ENCODE assay signal across 15 mouse cellular contexts in the genomic region with DNA sequence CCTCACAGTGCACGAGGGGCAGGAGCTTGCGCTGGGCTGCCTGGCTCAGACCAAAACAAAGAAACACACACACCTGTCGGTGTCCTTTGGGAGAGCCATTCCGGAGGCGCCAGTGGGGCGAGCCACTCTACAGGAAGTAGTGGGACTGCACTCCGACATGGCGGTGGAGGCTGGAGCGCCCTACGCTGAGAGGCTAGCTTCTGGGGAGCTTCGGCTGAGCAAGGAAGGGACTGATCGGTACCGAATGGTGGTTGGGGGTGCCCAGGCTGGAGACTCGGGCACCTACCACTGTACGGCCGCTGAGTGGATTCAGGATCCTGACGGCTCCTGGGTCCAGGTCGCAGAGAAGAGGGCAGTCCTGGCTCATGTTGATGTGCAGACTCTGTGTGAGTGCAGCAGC. TPM values are rescaled to one million over a fixed set of nuclear protein-coding genes. Genes with fewer than 3 reads are reported as not detected.
A peak's percentile ranks its signal among the peaks of the same experiment; 100 is the strongest.
DNase-seq lines count a peak whose midpoint lies in the region; ATAC-seq and TF ChIP-seq lines count a peak whose summit lies in the region.
"Had no signal": no experiment of that assay in that cellular context is flagged by ENCODE, and none has a peak within 500 bp of the region (broad histone marks: within the 10 kb centered on the region; RNA-seq: fewer than 3 reads in every experiment).

No protein-coding gene starts in this region.

- peaks cover 4% of the 10 kb centered on the region; the same call in 1 of the 2 replicates for H3K36me3 ChIP-seq in forebrain, embryonic 11.5 days (ENCODE audit: control insufficient read depth, insufficient read depth, low read length)
- peaks cover 6% of the 10 kb centered on the region; the same call in 1 of the 2 replicates for H3K36me3 ChIP-seq in forebrain, embryonic 15.5 days
- H3K36me3 ChIP-seq in intestine, embryonic 14.5 days (ENCODE audit: control insufficient read depth, insufficient read depth, low read length), result 0 out of 2 replicates have a peak, but pooled peaks cover 5% of the 10 kb centered on the region
- H3K36me3 ChIP-seq in intestine, embryonic 15.5 days, result peaks cover 9% of the 10 kb centered on the region; the same call in 1 of the 2 replicates
- H3K36me3 ChIP-seq in ES-Bruce4 (ENCODE audit: control insufficient read depth, insufficient read depth, low read length, poor library complexity, severe bottlenecking), result no peaks in the 10 kb centered on the region
- no peaks in the 10 kb centered on the region for H3K36me3 ChIP-seq in embryonic facial prominence, embryonic 11.5 days (replicated peaks; ENCODE audit: control insufficient read depth, insufficient read depth, low read depth, low read length)
- H3K36me3 ChIP-seq: stomach, embryonic 15.5 days had no signal

- no peak for TF ChIP-seq CTCF in ES-Bruce4 (IDR thresholded peaks at IDR 0.05; ENCODE audit: low read depth, low read length)

- ATAC-seq in forebrain, embryonic 11.5 days (replicated peaks; ENCODE audit: low FRiP score), result no peak
- ATAC-seq in forebrain, embryonic 15.5 days (replicated peaks), result no peak
- ATAC-seq in intestine, embryonic 14.5 days (replicated peaks; ENCODE audit: low FRiP score, low TSS enrichment, low read depth), result 0 out of 2 replicates have a peak, but pooled peaks have one; percentile 8
- ATAC-seq in intestine, embryonic 15.5 days, result no peak
- 0 out of 2 replicates have a peak, but pooled peaks have one; percentile 3 for ATAC-seq in embryonic facial prominence, embryonic 11.5 days (replicated peaks; ENCODE audit: insufficient number of reproducible peaks, low FRiP score, low TSS enrichment, low read depth)
- no peak for ATAC-seq in megakaryocyte-erythroid progenitor cell, adult 5-6 weeks (replicated peaks; ENCODE audit: low FRiP score, low TSS enrichment, poor library complexity, severe bottlenecking)

- no peaks in the 10 kb centered on the region for H3K9me3 ChIP-seq in forebrain, embryonic 11.5 days (ENCODE audit: control insufficient read depth, low read length)
- H3K9me3 ChIP-seq in forebrain, embryonic 15.5 days, result no peaks in the 10 kb centered on the region
- H3K9me3 ChIP-seq in intestine, embryonic 14.5 days (ENCODE audit: control insufficient read depth, low read length), result no peaks in the 10 kb centered on the region
- H3K9me3 ChIP-seq in intestine, embryonic 15.5 days, result no peaks in the 10 kb centered on the region
- no peaks in the 10 kb centered on the region for H3K9me3 ChIP-seq in ES-Bruce4 (replicated peaks; ENCODE audit: control insufficient read depth, insufficient read depth, low read length, poor library complexity, severe bottlenecking)
- no peaks in the 10 kb centered on the region for H3K9me3 ChIP-seq in embryonic facial prominence, embryonic 11.5 days (replicated peaks; ENCODE audit: control insufficient read depth, low read length)
- H3K9me3 ChIP-seq: lung, embryonic 15.5 days; stomach, embryonic 15.5 days had no signal

- H3K9ac ChIP-seq in forebrain, embryonic 11.5 days (ENCODE audit: low read length), result no peak overlapping the region; the same call in 1 of the 2 replicates
- H3K9ac ChIP-seq in forebrain, embryonic 15.5 days (replicated peaks), result no peak overlapping the region
- no peak overlapping the region for H3K9ac ChIP-seq in intestine, embryonic 14.5 days (ENCODE audit: low read length)
- no peak overlapping the region for H3K9ac ChIP-seq in intestine, embryonic 15.5 days
- H3K9ac ChIP-seq in ES-Bruce4 (ENCODE audit: low read depth, poor library complexity, severe bottlenecking), result peak overlapping the region; percentile 5; the same call in 1 of the 2 replicates
- 0 out of 2 replicates have a peak overlapping the region, but pooled peaks have one; percentile 25 for H3K9ac ChIP-seq in embryonic facial prominence, embryonic 11.5 days (replicated peaks; ENCODE audit: low read length)
- H3K9ac ChIP-seq: lung, embryonic 15.5 days; stomach, embryonic 15.5 days had no signal

- no peak overlapping the region for H3K4me2 ChIP-seq in forebrain, embryonic 11.5 days (ENCODE audit: low read depth, low read length, severe bottlenecking)
- no peak overlapping the region for H3K4me2 ChIP-seq in forebrain, embryonic 15.5 days (replicated peaks)
- H3K4me2 ChIP-seq in intestine, embryonic 14.5 days (ENCODE audit: low read length), result no peak overlapping the region
- no peak overlapping the region for H3K4me2 ChIP-seq in intestine, embryonic 15.5 days (replicated peaks)
- H3K4me2 ChIP-seq in embryonic facial prominence, embryonic 11.5 days (ENCODE audit: low read depth, low read length), result no peak overlapping the region
- H3K4me2 ChIP-seq: lung, embryonic 15.5 days; stomach, embryonic 15.5 days had no signal

- peaks cover 16% of the 10 kb centered on the region; the same call in 1 of the 2 replicates for H3K4me1 ChIP-seq in forebrain, embryonic 11.5 days (replicated peaks; ENCODE audit: control insufficient read depth, insufficient read depth, low read length)
- H3K4me1 ChIP-seq in forebrain, embryonic 15.5 days, result peaks cover 70% of the 10 kb centered on the region
- 0 out of 2 replicates have a peak, but pooled peaks cover 10% of the 10 kb centered on the region for H3K4me1 ChIP-seq in intestine, embryonic 14.5 days (replicated peaks; ENCODE audit: control insufficient read depth, insufficient read depth, low read length)
- H3K4me1 ChIP-seq in intestine, embryonic 15.5 days (replicated peaks), result peaks cover 16% of the 10 kb centered on the region
- peaks cover 7% of the 10 kb centered on the region for H3K4me1 ChIP-seq in ES-Bruce4 (ENCODE audit: control insufficient read depth, insufficient read depth, low read length)
- 0 out of 2 replicates have a peak, but pooled peaks cover 2% of the 10 kb centered on the region for H3K4me1 ChIP-seq in embryonic facial prominence, embryonic 11.5 days (ENCODE audit: control insufficient read depth, insufficient read depth, low read length)

- TF ChIP-seq EP300 in ES-Bruce4 (IDR thresholded peaks at IDR 0.05; ENCODE audit: insufficient read depth, low read depth, low read length), result no peak

- H3K27me3 ChIP-seq in forebrain, embryonic 11.5 days (ENCODE audit: control insufficient read depth, insufficient read depth, low read length), result no peaks in the 10 kb centered on the region
- H3K27me3 ChIP-seq in forebrain, embryonic 15.5 days, result no peaks in the 10 kb centered on the region
- no peaks in the 10 kb centered on the region for H3K27me3 ChIP-seq in intestine, embryonic 14.5 days (replicated peaks; ENCODE audit: control insufficient read depth, insufficient read depth, low read length)
- H3K27me3 ChIP-seq in intestine, embryonic 15.5 days (replicated peaks), result no peaks in the 10 kb centered on the region
- no peaks in the 10 kb centered on the region for H3K27me3 ChIP-seq in ES-Bruce4 (ENCODE audit: control insufficient read depth, insufficient read depth, low read length, poor library complexity, severe bottlenecking)
- no peaks in the 10 kb centered on the region for H3K27me3 ChIP-seq in embryonic facial prominence, embryonic 11.5 days (ENCODE audit: control insufficient read depth, insufficient read depth, low read length)
- H3K27me3 ChIP-seq: lung, embryonic 15.5 days; stomach, embryonic 15.5 days had no signal

- no peak overlapping the region for H3K4me3 ChIP-seq in forebrain, embryonic 11.5 days (ENCODE audit: low read depth, low read length)
- no peak overlapping the region for H3K4me3 ChIP-seq in forebrain, embryonic 15.5 days
- H3K4me3 ChIP-seq in intestine, embryonic 14.5 days (ENCODE audit: low read depth, low read length), result no peak overlapping the region
- H3K4me3 ChIP-seq in intestine, embryonic 15.5 days (replicated peaks), result no peak overlapping the region
- peak overlapping the region; percentile 2 for H3K4me3 ChIP-seq in ES-Bruce4 (ENCODE audit: low read depth, low read length)
- H3K4me3 ChIP-seq in embryonic facial prominence, embryonic 11.5 days (ENCODE audit: low read depth, low read length), result no peak overlapping the region
- H3K4me3 ChIP-seq: lung, embryonic 15.5 days; stomach, embryonic 15.5 days had no signal

- H3K27ac ChIP-seq in forebrain, embryonic 11.5 days (ENCODE audit: low read depth, low read length), result no peak overlapping the region
- H3K27ac ChIP-seq in forebrain, embryonic 15.5 days (replicated peaks), result no peak overlapping the region
- no peak overlapping the region for H3K27ac ChIP-seq in intestine, embryonic 14.5 days (ENCODE audit: low read depth)
- H3K27ac ChIP-seq in intestine, embryonic 15.5 days, result no peak overlapping the region
- H3K27ac ChIP-seq in ES-Bruce4 (ENCODE audit: insufficient read depth, low read length), result no peak overlapping the region
- H3K27ac ChIP-seq in embryonic facial prominence, embryonic 11.5 days (replicated peaks; ENCODE audit: low read depth, low read length), result no peak overlapping the region
- H3K27ac ChIP-seq: lung, embryonic 15.5 days; stomach, embryonic 15.5 days had no signal

- peak; percentile 50 for DNase-seq in forebrain, embryonic 11.5 days (ENCODE audit: low spot score)
- DNase-seq in intestine, embryonic 14.5 days (ENCODE audit: low spot score), result no peak
- no peak for DNase-seq in embryonic facial prominence, embryonic 11.5 days (ENCODE audit: low spot score)
- DNase-seq in layer of hippocampus, postnatal 25 days (ENCODE audit: extremely low spot score in 1 of 2, low spot score in 1 of 2), result no peak
- DNase-seq: adrenal gland, postnatal 25 days; heart, postnatal 14 days; kidney, adult 2 months had no signal

- TF ChIP-seq POLR2A in ES-Bruce4 (IDR thresholded peaks at IDR 0.05; ENCODE audit: insufficient read depth, low read length), result no peak

- WGBS in forebrain, embryonic 11.5 days, result 61% methylated on average over 18 of the region's 18 CpGs
- WGBS in forebrain, embryonic 15.5 days, result 71% methylated on average over 18 of the region's 18 CpGs
- 62% methylated on average over 18 of the region's 18 CpGs for WGBS in intestine, embryonic 14.5 days
- 60% methylated on average over 18 of the region's 18 CpGs for WGBS in intestine, embryonic 15.5 days
- WGBS in embryonic facial prominence, embryonic 11.5 days, result 52% methylated on average over 18 of the region's 18 CpGs

RNA-seq across cellular contexts. Expression of a gene that starts 11.7 kb away (rescaled TPM):
- 0.68 and 0.89 TPM in 2 replicates for polyA plus RNA-seq in forebrain, embryonic 11.5 days (2014; fragmentation: Nextera tagmentation; extraction: Ambion mirVana)
- 3.4 and 3.5 TPM in 2 replicates for polyA plus RNA-seq in forebrain, embryonic 15.5 days (2015; fragmentation: Nextera tagmentation; extraction: Ambion mirVana)
- polyA plus RNA-seq in intestine, embryonic 14.5 days (2014; fragmentation: Nextera tagmentation; extraction: Ambion mirVana), result 0.04 TPM in 1 of 2 replicates, not detected in the other
- polyA plus RNA-seq in intestine, embryonic 15.5 days (2015; fragmentation: Nextera tagmentation; extraction: Ambion mirVana), result 0.08 TPM in 1 of 2 replicates, not detected in the other
- polyA plus RNA-seq in ES-Bruce4 (2011; ENCODE audit: insufficient read depth, insufficient read length, low read depth, missing spikeins), result not detected in 2 replicates
- polyA plus RNA-seq in embryonic facial prominence, embryonic 11.5 days (2014; fragmentation: Nextera tagmentation; extraction: Ambion mirVana), result 0.54 and 0.65 TPM in 2 replicates
- not detected in 2 replicates for total RNA-seq in megakaryocyte-erythroid progenitor cell, adult 5-6 weeks (2014; fragmentation: Nextera tagmentation)
- total RNA-seq in megakaryocyte-erythroid progenitor cell, adult 5-6 weeks (2017), result not detected in 2 replicates
- 10 to 100 TPM; 59.0 to 68.9 TPM for total RNA-seq in layer of hippocampus, postnatal 25 days (2021)
- total RNA-seq: gastrocnemius, postnatal 4 days; heart, postnatal 14 days; megakaryocyte, adult 5-6 weeks had no signal

RNA-seq across cellular contexts. Expression of a gene that starts 19.6 kb away (rescaled TPM):
- polyA plus RNA-seq in forebrain, embryonic 11.5 days (2014; fragmentation: Nextera tagmentation; extraction: Ambion mirVana), result 1.5 and 2.1 TPM in 2 replicates
- 32.2 and 33.1 TPM in 2 replicates for polyA plus RNA-seq in forebrain, embryonic 15.5 days (2015; fragmentation: Nextera tagmentation; extraction: Ambion mirVana)
- polyA plus RNA-seq in intestine, embryonic 14.5 days (2014; fragmentation: Nextera tagmentation; extraction: Ambion mirVana), result 1.6 and 1.7 TPM in 2 replicates
- polyA plus RNA-seq in intestine, embryonic 15.5 days (2015; fragmentation: Nextera tagmentation; extraction: Ambion mirVana), result 3.3 TPM in 2 replicates
- polyA plus RNA-seq in ES-Bruce4 (2011; ENCODE audit: insufficient read depth, insufficient read length, low read depth, missing spikeins), result 2.1 and 2.6 TPM in 2 replicates
- polyA plus RNA-seq in embryonic facial prominence, embryonic 11.5 days (2014; fragmentation: Nextera tagmentation; extraction: Ambion mirVana), result 0.60 and 0.65 TPM in 2 replicates
- total RNA-seq in megakaryocyte-erythroid progenitor cell, adult 5-6 weeks (2014; fragmentation: Nextera tagmentation), result not detected in 2 replicates
- total RNA-seq in megakaryocyte-erythroid progenitor cell, adult 5-6 weeks (2017), result not detected in 2 replicates
- 100 to 1,000 TPM; 592 to 599 TPM for total RNA-seq in layer of hippocampus, postnatal 25 days (2021)
- total RNA-seq: megakaryocyte, adult 5-6 weeks had no signal

RNA-seq across cellular contexts. Expression of a gene that starts 23.6 kb away (rescaled TPM):
- polyA plus RNA-seq in forebrain, embryonic 11.5 days (2014; fragmentation: Nextera tagmentation; extraction: Ambion mirVana), result 0.69 and 0.73 TPM in 2 replicates
- polyA plus RNA-seq in forebrain, embryonic 15.5 days (2015; fragmentation: Nextera tagmentation; extraction: Ambion mirVana), result 1.7 and 1.9 TPM in 2 replicates
- 0.07 and 0.09 TPM in 2 replicates for polyA plus RNA-seq in intestine, embryonic 14.5 days (2014; fragmentation: Nextera tagmentation; extraction: Ambion mirVana)
- polyA plus RNA-seq in intestine, embryonic 15.5 days (2015; fragmentation: Nextera tagmentation; extraction: Ambion mirVana), result 0.08 TPM in 2 replicates
- polyA plus RNA-seq in ES-Bruce4 (2011; ENCODE audit: insufficient read depth, insufficient read length, low read depth, missing spikeins), result 1.0 and 1.3 TPM in 2 replicates
- 0.07 and 0.11 TPM in 2 replicates for polyA plus RNA-seq in embryonic facial prominence, embryonic 11.5 days (2014; fragmentation: Nextera tagmentation; extraction: Ambion mirVana)
- total RNA-seq in megakaryocyte-erythroid progenitor cell, adult 5-6 weeks (2014; fragmentation: Nextera tagmentation), result not detected in 2 replicates
- 0.15 and 0.75 TPM in 2 replicates for total RNA-seq in megakaryocyte-erythroid progenitor cell, adult 5-6 weeks (2017)
- total RNA-seq in layer of hippocampus, postnatal 25 days (2021), result 10 to 100 TPM; 84.0 to 88.1 TPM

RNA-seq across cellular contexts. Expression of a gene that starts 56.0 kb away (rescaled TPM):
- 104 and 122 TPM in 2 replicates for polyA plus RNA-seq in forebrain, embryonic 11.5 days (2014; fragmentation: Nextera tagmentation; extraction: Ambion mirVana)
- 137 and 162 TPM in 2 replicates for polyA plus RNA-seq in forebrain, embryonic 15.5 days (2015; fragmentation: Nextera tagmentation; extraction: Ambion mirVana)
- 47.6 and 48.5 TPM in 2 replicates for polyA plus RNA-seq in intestine, embryonic 14.5 days (2014; fragmentation: Nextera tagmentation; extraction: Ambion mirVana)
- 46.1 and 53.3 TPM in 2 replicates for polyA plus RNA-seq in intestine, embryonic 15.5 days (2015; fragmentation: Nextera tagmentation; extraction: Ambion mirVana)
- polyA plus RNA-seq in ES-Bruce4 (2011; ENCODE audit: insufficient read depth, insufficient read length, low read depth, missing spikeins), result 35.4 and 35.8 TPM in 2 replicates
- 30.1 and 36.7 TPM in 2 replicates for polyA plus RNA-seq in embryonic facial prominence, embryonic 11.5 days (2014; fragmentation: Nextera tagmentation; extraction: Ambion mirVana)
- total RNA-seq in megakaryocyte-erythroid progenitor cell, adult 5-6 weeks (2014; fragmentation: Nextera tagmentation), result 9.3 and 23.6 TPM in 2 replicates
- total RNA-seq in megakaryocyte-erythroid progenitor cell, adult 5-6 weeks (2017), result 9.7 and 16.4 TPM in 2 replicates
- 100 to 1,000 TPM; 253 to 278 TPM for total RNA-seq in layer of hippocampus, postnatal 25 days (2021)

RNA-seq across cellular contexts. Expression of a gene that starts 58.9 kb away (rescaled TPM):
- 13.7 and 14.8 TPM in 2 replicates for polyA plus RNA-seq in forebrain, embryonic 11.5 days (2014; fragmentation: Nextera tagmentation; extraction: Ambion mirVana)
- 4.7 TPM in 2 replicates for polyA plus RNA-seq in forebrain, embryonic 15.5 days (2015; fragmentation: Nextera tagmentation; extraction: Ambion mirVana)
- polyA plus RNA-seq in intestine, embryonic 14.5 days (2014; fragmentation: Nextera tagmentation; extraction: Ambion mirVana), result 8.7 TPM in 2 replicates
- 6.3 and 6.4 TPM in 2 replicates for polyA plus RNA-seq in intestine, embryonic 15.5 days (2015; fragmentation: Nextera tagmentation; extraction: Ambion mirVana)
- 19.9 and 21.2 TPM in 2 replicates for polyA plus RNA-seq in ES-Bruce4 (2011; ENCODE audit: insufficient read depth, insufficient read length, low read depth, missing spikeins)
- 11.4 and 12.3 TPM in 2 replicates for polyA plus RNA-seq in embryonic facial prominence, embryonic 11.5 days (2014; fragmentation: Nextera tagmentation; extraction: Ambion mirVana)
- total RNA-seq in megakaryocyte-erythroid progenitor cell, adult 5-6 weeks (2014; fragmentation: Nextera tagmentation), result 12.9 and 18.2 TPM in 2 replicates
- total RNA-seq in megakaryocyte-erythroid progenitor cell, adult 5-6 weeks (2017), result 16.4 and 16.8 TPM in 2 replicates
- total RNA-seq in layer of hippocampus, postnatal 25 days (2021), result 1 to 10 TPM; 8.6 to 8.9 TPM

Comparison
In these comparisons a context has a peak if more than half of its experiments do, and no peak if none do; other contexts are left out.
1. ATAC-seq: peak in intestine, embryonic 14.5 days (single experiment) and embryonic facial prominence, embryonic 11.5 days (single experiment); none in forebrain, embryonic 11.5 days (single experiment), forebrain, embryonic 15.5 days (single experiment), intestine, embryonic 15.5 days (single experiment) and megakaryocyte-erythroid progenitor cell, adult 5-6 weeks (single experiment).
2. H3K9ac ChIP-seq: peak in ES-Bruce4 (single experiment) and embryonic facial prominence, embryonic 11.5 days (single experiment); none in forebrain, embryonic 11.5 days (single experiment), forebrain, embryonic 15.5 days (single experiment), intestine, embryonic 14.5 days (single experiment) and intestine, embryonic 15.5 days (single experiment).